Mouse (Mus musculus) embryo, embryonic 11.5 days (tissue): ENCODE data around the gene Xrcc3.

Source experiments
- DNase-seq: peaks from one replicate; pipeline ENCODE4 v3.0.0-alpha.2; 2012; ENCODE audit warnings: low read depth, low spot score

The Xrcc3 gene

DNA sequence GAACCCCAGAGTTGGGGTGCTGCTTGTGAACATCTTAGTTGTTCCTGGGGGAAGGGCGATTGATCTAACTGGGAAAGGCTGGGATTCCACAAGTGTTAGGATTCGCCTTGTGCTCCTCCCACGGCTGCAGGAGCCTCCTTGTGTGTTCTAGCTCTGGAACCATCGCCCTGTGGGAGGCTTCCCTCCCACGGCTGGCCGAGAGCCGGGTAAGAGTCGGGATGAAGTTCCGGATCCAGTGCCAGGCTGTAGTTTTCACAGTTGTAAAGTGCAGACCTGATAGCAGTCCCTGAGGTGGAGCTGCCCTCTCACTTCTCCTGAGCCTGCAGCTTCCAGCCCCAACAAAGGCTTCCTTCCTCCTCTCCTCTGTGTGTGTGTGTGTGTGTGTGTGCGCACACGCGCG lies 2.9 kb upstream of the Xrcc3 start:
- DNase-seq = no peak

DNA sequence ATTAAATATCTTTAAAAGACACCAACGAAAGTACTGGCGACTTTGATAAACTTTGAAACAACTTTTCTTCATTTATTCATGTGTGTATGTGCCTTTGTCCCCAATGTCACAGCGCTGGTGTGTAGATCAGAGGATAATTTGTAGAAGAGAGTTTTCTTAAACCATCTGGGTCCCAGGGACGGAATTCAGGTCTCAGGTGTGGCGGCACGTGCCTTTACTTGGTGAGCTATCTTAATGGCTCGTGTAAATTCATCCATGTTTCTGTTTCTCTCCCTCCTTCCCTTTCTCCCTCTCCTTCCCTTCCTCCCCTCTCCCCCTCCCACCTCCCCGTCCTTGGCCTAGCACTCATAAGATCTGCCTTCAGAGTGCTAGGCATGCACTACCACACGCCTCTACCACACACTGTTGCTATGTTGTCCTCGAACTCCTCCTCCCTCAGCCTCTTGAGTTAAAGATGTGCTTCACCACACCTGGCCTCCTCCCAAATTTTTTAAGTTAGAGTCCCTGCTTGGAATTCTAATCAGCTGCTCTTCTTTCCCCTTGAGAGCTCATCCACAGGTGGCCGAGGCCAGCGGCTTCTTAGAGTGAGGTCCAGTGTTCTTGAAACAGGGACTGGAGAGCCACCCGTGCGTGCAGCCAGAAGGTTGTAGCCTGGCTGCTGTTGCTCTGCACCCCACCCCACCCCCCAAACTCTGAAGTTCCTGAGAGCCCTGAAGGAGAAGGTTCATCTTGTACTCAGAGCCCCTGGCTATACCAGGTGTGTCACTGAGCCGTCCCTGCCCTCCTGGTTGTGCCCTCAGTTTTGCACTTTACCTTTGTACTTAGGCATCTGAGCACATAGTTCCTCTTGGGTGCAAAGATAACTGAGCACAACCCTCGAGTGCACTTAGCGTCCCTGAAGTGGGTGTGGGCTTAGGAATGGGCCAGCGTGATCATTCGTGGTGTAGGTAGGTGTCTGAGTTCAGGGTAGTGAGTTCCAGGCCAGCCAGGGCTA lies 1.4 kb upstream of the Xrcc3 start:
- DNase-seq = no peak

DNA sequence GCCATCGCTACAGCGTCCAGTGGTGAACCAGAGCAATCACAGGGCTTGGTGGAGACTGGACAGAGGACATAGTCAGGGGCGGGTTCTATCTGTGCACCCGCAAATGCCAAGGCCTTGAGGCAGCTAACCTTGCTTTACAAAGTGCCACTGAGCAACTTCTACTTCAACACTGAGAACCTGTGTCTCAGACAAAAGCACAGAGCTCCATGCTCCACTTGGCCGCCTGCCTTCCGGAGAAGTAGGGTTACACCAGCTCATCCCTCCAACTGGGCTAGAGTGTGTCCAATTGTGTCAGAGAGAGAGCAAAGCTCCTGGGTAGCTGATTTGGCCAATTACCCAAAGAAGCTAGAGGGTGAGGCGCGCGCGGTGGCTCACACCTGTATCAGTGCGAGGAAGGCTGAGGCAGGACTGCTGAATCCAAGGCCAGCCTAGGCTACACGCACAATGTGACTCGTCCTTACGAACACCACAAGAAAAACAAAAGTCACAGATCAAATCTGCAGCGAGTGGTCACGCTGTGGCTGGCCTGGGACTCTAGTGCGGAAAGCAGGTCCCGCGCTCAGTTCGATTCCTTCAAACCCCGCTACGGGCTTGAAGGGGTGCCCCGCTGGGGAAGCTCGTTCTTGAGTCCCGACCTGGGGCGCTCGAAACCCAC lies 435 bp downstream of the Xrcc3 start:
- no peak for DNase-seq

DNA sequence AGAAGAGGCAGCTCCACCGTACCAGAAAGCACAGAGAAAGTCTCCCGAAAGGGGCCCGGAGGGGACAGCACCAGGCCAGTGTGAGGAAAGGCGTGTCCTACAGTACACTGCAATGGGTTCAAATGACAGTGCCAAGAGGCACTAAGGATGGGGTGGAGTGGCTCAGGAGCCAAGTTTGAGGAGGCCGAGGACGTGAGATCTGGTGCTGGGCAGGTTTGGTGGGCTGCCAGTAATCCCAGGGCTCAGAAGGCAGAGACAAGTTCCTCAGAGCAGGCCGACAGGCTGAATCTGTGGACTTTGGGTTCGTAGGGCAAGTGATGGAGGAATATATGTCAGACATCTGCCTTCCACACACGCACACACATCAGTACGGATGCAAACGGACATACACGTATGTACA lies 1.1 kb downstream of the Xrcc3 start:
- DNase-seq = no peak

DNA sequence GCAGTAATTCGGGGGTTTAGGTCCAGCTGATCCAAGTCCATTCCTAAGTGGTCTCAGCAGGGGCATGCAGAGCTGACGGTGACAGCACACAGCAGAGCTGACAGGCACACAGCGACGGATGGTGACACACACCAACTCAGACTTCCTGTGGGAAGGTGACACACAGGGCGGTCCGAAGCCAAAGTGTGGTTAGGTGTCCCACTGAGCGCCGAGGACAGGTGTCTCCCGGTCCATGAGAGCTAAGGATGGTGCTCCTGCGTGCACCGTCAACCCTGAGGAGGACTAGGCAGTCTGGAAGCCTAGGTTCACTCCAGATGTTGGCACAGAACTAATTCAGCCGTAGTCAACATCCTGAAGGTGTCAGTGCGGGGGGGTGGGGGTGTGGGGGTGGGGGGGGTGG lies 1.6 kb downstream of the Xrcc3 start:
- no peak for DNase-seq

DNA sequence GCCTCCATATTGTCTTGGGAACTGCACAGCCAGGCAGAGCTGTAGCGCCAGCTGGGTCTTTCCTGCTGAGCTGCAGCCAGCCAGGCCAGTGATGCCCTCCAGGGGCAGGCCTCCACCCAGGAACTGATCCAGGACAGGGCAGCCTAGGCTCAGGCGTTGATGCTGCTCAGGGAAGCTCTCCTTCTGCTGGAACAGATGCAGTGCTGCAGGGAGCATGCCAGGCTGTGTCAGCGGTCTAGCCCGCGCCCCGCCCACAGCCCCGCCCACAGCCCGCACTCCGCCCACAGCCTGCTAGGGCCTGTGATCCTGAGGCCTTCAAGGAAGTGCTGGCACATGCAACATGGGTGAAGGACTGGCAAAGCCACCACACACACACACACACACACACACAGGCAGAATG lies 3.9 kb downstream of the Xrcc3 start:
- DNase-seq = peak; percentile 58

DNA sequence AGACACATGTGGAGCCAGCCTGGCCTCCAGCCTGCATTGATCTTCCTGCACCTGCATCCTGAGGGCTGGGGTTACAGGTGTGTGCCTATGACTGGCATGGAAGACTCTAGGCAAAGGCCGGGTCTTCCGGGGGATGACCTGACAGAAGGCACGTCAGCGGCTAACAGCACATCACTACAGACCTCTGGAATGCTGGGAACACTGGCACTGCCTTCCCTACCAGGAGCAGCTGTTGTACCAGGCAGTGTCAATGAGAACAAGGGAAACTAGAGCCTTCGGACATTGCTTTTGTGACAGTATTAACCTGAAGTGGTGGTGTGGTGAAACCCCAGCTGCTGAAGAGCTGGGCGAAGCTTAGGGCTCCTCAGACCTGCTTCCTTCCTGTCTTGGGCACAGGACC lies 4.9 kb downstream of the Xrcc3 start:
- DNase-seq = no peak

DNA sequence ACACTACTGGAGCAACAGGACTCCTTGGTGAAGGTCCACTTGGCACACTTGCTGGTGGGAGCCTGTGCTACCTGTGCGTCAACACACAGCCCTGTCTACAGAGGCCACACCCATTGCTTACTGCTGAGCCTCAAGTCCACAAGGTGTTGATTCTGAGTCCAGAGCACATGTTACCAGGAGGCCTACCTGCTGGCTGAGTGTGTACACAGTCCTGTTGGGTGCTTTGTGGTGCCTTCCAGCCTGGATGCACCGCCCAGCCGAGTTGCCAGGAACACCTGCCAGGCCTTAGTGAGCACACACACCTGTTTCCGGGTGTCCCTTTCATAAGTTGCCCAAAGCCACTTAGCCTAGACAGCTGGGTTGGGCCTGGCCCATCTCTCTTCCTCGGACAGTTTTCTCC lies 10.1 kb downstream of the Xrcc3 start:
- no peak for DNase-seq

DNA sequence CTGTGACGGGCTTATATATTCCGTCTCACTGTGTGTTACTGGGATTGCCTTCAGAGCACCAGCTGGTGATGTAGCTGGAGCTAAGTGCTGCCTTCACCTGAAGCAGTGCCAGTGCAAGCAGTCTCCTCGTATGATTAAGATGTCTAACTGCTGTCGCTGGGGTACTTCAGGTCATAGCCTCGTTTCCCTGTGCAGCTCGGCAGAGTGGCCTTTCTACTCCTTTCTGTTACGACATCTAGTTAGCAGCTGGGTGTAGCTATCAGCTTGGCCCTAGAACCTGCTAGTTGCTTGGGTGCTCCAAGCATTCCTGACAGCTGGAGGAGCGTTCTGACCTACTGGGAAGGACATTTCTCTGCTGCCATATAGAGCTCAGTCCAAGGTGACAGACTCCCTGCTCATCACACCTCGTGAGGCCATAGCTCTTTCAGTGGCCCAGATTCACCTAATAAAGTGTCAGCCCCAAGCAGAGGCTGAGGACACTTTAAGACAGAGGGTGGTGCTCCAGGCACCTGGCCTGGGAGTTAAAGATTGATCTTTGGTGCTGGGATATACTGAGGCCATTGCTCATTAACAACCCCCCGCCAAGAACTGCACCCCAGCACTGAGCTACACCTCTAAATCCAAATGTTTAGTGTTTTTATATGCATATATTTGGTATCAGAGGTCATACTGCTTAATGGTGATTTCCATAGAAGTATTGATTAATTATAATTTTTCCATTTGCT lies 13.1 kb downstream of the Xrcc3 start:
- DNase-seq = no peak

DNA sequence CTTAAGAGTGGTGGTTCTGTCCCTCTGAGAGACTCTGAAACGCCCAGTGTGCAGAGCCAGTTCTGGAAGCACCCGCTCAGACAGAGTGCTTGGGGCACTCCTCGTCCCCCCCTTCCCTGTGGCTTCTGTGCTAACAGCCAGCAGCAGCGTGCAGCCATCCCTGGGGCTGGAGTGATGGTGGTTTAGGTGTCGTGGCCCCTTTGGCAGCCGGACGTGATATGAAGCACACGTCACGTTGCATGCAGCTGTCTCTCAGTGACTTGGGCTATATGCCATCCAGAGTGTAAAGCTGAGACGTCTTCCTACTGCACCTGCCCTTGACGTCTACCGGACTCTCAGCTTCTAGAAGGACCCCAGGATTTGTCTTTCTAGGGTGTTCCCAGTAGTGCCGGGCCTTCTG lies 15.2 kb downstream of the Xrcc3 start:
- DNase-seq = no peak

DNA sequence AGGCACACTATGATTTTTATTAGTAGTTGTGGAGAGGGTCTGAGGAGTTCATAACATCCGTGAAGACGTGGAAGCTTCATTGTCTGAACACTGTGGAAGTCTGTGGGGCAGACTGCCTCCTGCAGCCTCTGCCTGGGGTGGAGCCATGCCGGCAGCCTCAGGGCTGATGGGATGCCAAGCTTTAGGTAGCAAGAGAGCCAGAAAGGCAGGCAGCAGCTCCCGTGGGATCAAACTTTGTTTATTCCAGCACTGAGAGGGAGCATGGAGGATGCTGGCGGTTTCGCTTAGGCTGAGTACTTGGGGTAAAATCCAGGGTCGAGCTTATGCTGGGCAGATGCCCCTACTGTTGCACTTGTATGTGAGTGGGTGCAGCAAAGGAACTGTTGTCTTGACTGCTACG lies 16.4 kb downstream of the Xrcc3 start:
- DNase-seq = no peak

DNA sequence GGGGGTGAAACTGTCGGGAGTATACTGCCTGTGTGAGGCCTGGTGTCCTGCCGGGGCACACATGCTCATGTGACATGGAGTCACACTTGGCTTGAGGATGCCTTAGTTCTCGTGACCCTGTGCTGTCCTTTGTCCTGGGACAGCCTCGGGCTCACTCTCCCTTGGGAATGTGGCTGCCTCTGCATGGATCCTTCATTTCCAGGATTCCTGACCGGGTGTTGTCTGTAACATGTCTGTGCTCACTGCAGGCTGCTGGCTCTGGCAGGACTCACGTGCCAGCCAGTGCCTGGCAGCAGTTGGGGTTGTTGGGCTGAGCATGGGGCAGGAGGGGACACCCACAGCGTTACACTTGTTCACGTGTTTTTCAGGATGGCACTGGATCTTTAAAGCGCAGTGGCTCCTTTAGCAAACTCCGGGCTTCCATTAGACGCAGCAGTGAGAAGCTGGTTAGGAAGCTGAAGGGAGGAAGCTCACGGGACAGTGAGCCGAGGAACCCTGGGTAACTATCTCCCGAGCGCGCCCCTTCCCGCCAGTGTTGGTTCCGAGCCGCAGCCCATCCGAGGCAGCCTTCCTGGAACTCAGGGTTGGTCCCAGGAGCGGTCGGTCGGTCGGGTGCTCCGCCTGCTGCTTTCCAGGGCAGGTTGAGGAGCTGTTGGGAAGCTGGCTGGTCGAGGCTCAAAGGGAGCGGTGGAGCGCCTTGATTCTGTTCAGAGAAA lies 18.3 kb downstream of the Xrcc3 start:
- no peak for DNase-seq

DNA sequence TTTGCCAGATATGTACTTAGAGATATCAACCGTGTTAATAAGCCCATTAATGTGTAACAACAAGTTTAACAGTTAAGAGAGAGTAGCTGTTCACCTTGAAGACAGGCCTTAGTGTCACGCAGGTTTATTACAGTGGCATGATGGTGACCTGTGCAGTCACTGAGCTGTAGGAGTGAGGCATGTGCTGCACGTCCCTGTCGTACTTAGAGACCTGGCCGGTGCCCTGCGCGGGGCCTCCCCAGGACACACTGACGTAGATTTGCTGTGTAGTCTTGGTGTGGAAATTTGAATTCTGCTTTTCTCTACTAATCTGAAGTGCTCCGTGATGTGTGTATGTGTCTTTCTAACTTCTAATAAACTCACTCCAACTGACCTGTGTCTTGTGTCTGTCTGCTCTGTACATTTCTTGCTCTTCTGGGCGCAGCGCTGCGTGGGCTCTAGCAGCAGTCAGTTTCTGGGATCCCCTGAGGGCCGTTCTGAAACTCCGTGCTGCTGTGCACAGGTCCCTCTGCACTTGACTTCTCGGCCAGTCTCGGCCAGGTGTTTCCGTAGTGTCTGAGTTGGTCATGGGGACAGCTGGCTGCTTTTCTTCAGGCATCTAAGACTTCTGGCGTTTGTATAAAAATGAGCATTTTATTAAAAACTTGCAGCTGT lies 19.0 kb downstream of the Xrcc3 start:
- no peak for DNase-seq

DNA sequence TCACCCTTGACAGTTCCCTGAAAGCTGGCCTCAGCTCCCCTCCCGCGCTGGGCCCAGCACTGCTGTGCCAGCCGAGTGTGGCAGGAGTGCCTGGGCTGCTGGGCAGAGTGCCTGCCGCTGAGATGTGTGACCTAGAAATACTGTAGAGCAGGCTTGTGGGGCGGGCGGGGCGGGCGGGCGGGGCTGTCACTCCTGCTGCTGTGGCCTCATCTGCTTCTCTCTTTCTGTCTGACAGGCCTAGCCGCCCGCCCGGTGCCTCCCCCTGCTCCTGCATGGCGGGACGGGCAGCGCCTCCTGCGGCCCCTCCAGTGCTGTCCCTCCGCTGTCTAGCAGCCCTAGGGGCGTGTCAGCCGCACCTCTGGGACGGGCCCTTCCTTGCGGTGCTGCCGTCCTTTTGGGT lies 19.6 kb downstream of the Xrcc3 start:
- no peak for DNase-seq

DNA sequence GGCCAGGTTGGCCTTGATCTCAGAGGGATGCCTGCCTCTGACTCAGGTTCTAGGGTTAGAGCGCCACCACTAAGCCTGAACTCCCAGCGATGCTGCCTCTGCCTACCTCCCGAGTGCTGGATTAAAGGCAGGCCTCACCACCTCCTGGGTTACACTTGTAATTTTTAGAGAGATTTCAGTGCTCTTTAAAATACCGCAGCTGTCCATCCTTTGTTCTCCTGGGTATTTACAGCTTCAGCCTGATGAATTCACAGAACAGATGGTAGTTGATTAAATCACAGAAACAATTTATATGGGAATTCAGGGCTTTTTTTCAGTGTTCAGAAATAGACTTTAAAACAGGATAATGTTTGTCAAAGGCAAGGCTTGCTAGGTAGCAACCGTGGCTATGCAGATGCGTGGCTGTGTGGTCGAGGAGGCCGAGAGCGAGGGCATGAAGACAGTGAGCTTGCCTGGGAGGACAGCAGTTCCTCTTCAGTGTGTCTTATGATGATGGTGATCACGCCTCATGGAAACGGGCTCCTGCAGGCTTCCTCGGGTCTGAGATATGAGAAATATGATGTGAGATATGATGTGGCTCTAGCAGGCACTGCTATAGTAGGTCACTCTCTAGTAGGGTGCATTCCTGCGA lies 22.1 kb downstream of the Xrcc3 start:
- DNase-seq = no peak

DNA sequence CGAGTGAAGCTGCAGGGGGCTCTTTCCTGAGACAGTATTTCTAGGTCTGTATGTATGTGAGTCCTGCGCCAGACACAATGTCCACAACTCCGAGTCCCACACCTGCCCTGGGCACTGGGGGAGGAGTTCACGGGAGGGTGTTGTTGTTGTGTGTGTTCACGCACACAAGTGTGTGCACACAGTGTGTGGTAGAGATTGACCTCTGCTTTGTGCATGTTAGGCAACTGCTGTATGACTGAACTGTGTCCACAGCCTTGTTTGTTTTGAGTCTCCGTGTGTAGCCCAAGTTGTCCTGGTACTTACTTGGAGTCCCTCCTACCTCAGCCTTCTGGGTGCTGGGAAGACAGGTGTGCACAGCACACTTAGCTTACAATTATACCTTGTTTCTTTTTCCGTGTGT lies 23.0 kb downstream of the Xrcc3 start:
- DNase-seq = no peak

DNA sequence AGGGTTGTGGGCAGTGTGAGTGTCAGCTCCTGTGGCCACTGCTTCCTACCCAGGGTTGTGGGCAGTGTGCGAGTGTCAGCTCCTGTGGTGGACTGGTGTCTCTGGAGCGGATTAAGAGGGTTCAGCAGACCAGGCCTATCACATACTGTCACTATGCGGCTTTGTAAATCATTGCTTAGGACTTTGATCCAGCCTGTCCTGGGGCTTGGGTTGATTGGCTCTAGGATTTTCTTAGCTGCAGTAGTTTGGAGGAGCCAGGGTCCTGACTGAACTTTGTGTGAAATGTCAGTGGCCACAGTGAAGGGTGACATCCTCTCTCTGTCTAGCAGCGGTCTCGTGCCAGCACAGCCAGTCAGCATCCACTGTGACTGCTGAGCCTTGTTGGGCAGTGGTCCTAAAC lies 23.6 kb downstream of the Xrcc3 start:
- no peak for DNase-seq

DNA sequence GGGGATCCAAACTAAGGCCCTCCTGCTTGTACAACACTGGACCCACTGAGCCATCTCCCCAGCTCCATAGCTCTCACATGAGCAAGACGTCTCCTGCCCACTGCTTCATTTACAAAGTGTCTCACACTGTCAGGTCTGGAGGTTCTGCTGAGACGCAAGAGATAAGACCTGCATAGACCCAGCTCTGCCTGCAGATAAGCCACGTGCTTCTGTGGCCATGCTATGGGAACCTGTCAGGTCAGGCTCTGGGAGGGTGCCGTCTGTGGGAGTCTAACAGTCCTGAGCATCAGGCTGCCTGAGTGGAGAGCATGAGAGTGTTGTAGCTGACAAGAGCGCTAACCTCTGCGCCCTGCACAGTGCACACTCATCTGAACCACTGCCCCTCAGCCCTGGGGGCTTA lies 26.7 kb downstream of the Xrcc3 start:
- no peak for DNase-seq

DNA sequence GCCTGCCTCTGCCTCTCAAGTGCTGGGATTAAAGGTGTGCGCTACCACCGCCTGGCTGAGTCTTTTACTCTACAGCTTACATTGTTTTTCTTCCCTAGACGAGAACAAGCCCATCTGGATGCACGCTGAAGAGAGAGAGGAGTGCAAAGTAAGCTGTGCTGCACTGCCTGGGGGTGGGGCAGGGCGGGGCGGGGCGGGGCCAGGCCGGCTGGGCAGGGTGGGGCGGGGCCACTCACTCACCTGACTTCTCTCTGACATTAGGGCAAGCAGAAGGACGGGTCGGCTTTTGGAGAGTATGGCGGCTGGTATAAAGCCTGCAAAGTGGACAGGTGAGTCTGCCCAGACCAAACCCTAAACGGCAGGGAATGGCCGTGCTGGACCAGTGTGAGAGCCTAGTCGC lies 28.5 kb downstream of the Xrcc3 start:
- no peak for DNase-seq

DNA sequence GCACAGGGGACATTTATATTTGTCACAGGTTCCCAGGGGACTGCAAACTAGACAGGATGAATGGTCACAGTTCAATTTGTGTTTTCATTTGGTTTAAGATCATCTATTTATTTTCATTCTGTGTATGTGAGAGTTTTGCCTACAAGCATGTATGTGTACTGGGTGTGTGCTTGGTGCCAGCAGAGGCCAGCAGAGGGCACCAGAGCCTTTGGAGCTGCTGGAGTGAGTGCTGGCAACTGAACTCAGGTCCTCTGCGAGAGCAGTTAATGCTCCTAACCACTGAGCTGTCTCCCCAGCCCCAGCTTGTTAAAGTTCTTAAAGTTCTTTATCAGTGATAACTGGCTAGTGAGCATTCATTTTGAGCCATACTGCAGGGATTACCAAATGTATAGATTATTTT lies 34.1 kb downstream of the Xrcc3 start:
- no peak for DNase-seq

DNA sequence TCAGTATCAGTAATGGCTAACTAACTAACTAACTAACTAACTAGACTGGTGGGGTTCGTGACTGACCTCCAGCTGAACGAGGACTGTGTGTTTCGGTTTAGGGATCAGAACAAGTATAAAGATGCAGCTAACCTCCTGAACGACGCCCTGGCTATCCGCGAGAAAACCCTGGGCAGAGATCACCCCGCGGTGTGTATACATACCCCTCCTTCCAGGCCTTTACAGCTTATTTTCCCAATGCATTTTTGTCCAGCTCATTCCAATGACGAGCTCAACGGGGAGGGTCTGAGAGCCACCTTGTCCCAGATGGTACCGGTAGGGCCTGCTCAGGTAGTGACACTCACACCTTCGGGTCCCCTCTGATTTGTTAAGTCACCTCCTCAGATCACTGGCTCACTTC lies 35.8 kb downstream of the Xrcc3 start:
- no peak for DNase-seq
